Mouse (Mus musculus) 3T3-L1 (cell line): Measurements from ENCODE around the gene Tmem202.

ENCODE experiments used
- DNase-seq: peaks from one replicate; pipeline ENCODE4 v3.0.0-alpha.2; 2015; ENCODE audit warnings: low read depth, low spot score

Gene Tmem202

GRCm38 (mm10) chr9:59533422-59533821 is 6.2 kb downstream of the Tmem202 start:
- no peak for DNase-seq

DNA sequence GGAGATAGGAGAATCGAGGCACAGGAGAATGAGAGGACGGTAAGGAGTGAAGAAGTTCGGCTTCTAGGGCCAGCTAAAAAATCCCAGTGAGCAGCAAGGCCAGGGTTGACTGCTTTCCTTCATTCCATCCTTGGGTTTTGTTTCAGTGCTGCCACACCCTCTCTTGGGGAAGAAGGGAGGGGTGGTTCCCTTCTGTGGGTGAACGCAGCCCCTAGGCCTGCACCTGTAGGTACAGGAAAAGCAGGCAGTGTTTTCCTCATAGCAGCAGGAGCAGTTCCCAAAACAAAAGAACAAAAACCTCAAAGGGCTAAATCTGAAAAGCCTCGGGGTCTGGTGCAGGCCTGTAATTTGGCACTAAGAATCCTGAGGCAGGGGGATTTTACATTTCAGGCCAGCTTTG is 8.0 kb downstream of the Tmem202 start:
- no peak for DNase-seq

GRCm38 (mm10) chr9:59528274-59528673 is 11.4 kb downstream of the Tmem202 start:
- no peak for DNase-seq

GRCm38 (mm10) chr9:59527580-59527979 is 12.1 kb downstream of the Tmem202 start:
- DNase-seq = no peak

- DNase-seq = no peak
Observed at GRCm38 (mm10) chr9:59526727-59527126, 12.9 kb downstream of the Tmem202 start.

DNA sequence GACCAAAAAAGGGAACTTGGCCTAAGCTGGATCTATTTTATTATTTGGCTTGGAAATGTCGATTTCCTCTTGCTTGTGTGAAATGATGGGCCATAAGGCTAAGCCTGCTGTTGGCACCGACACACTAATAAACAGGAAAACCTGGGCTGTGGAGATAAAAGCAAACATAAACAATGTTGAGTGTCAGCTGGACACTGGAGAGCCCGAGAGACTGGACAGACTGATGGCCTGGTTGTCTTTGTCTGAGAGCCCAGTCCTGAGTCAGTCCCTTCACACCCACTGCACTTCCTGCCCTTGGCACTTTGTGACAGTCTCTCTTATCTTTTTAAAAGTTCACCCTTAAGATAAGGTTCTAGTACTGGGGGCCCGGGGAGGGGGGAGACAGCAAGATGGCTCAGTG is 16.7 kb downstream of the Tmem202 start:
- DNase-seq = no peak

DNA sequence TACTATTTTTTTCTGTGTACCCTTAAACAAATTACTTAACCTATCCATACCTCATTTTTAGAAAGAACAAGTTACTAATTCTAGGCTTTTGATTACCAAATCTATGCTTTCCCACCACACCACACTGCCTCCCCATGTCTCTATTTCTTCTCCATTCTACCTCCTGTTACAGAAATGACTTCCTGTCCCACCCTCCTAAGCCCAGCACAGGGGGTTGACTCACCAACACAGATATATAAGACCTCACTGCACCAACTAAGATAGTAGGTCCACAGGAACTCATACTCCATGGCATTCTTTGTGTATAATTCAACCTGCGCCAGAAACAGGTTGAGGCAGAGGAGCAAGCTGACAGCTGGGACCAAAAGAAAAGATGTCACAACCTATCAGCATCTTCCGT is 20.3 kb downstream of the Tmem202 start:
- DNase-seq = no peak

- no peak for DNase-seq
Observed at GRCm38 (mm10) chr9:59518976-59519375, 20.7 kb downstream of the Tmem202 start.

GRCm38 (mm10) chr9:59517127-59517526 is 22.5 kb downstream of the Tmem202 start:
- DNase-seq = no peak

- peak; percentile 68 for DNase-seq
Observed at GRCm38 (mm10) chr9:59515069-59515468, 24.6 kb downstream of the Tmem202 start.

GRCm38 (mm10) chr9:59512381-59512780 is 27.3 kb downstream of the Tmem202 start:
- DNase-seq = peak; percentile 89

DNA sequence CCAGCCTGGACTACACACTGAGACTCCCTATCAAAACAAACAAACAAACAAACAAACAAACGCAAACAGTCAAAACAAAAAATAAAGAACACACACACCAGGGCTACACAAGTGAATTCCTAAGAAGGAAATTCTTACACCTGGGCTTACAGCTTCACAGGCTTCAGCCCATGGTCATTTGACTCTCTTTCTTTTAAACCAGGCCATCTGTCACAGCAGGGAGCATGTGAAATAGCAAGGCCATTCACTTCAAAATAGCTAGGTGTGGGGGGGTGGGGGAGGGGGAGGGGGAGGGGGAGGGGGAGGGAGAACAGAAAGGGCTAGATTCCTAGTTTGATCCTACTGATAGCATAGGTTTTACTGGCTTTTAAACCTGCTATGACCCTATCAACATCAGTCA is 31.5 kb downstream of the Tmem202 start:
- DNase-seq = no peak

- no peak for DNase-seq
Observed at GRCm38 (mm10) chr9:59487331-59487730, 52.3 kb downstream of the Tmem202 start.

- peak; percentile 97 for DNase-seq
Observed at GRCm38 (mm10) chr9:59486549-59487065, 53.0 kb downstream of the Tmem202 start, which contains the start of gene Arih1. Gene Arih1, minus strand, starts transcription at chr9:59486618.

- peak; percentile 26 for DNase-seq
Observed at GRCm38 (mm10) chr9:59486076-59486518, 53.5 kb downstream of the Tmem202 start.

DNA sequence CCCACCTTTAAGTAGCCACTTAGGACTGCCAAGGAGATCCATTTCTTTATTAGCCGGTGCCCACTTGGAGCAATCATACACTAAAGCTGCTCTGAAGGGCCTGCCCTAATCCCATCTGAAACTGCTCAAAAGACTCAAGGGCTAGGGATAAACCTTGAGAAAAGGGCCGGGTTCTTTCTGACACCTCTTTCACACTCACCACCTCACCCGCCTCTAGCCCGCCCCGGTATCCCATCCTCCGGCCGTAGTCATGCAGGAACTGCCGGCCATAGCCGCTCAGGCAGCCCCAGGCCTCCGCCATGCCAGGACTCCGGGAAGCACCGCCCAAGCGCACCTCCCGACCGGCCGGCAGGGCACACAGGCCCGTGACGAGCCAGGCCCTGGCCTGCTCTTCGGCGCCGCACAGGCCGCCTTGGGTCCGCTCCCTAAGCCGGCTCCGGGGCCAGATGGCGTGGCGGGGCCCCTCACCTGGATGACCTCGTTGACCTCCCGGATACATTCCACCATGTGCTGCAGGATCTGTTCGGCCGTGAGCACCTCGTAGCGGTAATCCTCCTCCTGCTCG is 54.1 kb downstream of the Tmem202 start:
- DNase-seq = peak; percentile 57

DNA sequence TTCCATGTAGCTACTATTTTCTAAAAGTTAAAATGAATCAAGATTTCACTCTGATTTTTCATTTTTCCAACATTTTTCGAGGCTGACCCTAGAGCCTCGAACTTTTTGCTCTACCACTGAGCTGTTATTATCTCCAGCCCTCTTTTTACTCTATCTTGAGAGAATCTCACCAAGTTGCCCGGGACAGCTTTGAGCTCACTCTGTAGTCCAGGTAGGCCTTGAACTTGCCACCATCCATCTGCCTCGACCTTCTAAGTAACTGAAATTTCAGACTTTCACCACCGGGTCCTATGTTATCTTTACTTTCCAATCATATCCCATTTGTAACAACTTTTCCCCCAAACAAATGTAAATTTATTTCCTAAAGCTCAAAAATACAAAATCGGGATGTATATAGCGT is 54.9 kb downstream of the Tmem202 start:
- peak; percentile 20 for DNase-seq

- DNase-seq = peak; percentile 73
Observed at GRCm38 (mm10) chr9:59482419-59482818, 57.2 kb downstream of the Tmem202 start.

- DNase-seq = no peak
Observed at GRCm38 (mm10) chr9:59476617-59477016, 63.0 kb downstream of the Tmem202 start.

- DNase-seq = no peak
Observed at GRCm38 (mm10) chr9:59474838-59475237, 64.8 kb downstream of the Tmem202 start.

- DNase-seq = no peak
Observed at GRCm38 (mm10) chr9:59473171-59473570, 66.5 kb downstream of the Tmem202 start.

DNA sequence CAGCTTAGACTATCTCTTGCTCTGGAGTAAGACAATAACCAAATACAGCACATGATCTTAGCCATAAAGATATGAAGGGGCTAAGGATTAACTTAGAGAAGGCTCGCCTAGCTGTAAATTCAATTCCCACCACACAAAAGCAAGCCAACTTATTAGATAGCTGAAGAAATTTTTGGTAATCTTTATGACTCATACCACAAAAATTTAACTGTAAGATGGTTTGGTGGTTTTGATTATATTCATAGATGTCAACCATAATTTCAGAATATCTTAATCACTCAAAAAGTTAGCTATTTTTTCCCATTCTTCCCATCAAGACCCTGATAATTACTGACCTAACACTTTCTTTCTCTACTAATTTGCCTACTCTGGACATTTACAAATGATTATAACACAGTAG is 70.2 kb downstream of the Tmem202 start:
- peak; percentile 64 for DNase-seq
